Mouse (Mus musculus): ENCODE data around the gene Rnf130. TPM values are rescaled to one million over a fixed set of nuclear protein-coding genes. Genes with fewer than 3 reads are reported as not detected.
A peak's percentile ranks its signal among the peaks of the same experiment; 100 is the strongest.

The Rnf130 gene
- polyA plus RNA-seq, 1 experiment from 2014 or later, result 60.7 TPM

GRCm38 (mm10) chr11:50134136-50134859 is 109.2 kb downstream of the Rnf130 start:
- TF ChIP-seq CTCF (IDR thresholded peaks at IDR 0.05; ENCODE audit: low read depth), result no peak
- DNase-seq, result peak; percentile 54

GRCm38 (mm10) chr11:50138206-50138822 is 113.2 kb downstream of the Rnf130 start:
- H3K9ac ChIP-seq, result no peak overlapping the region
- no peaks in the 10 kb centered on the region for H3K9me3 ChIP-seq (ENCODE audit: low read depth, low read length)
- WGBS, result 46% methylated on average over 10 of the region's 10 CpGs
- H3K4me3 ChIP-seq (ENCODE audit: low read depth, low read length), result no peak overlapping the region
- no peak for TF ChIP-seq CTCF (IDR thresholded peaks at IDR 0.05; ENCODE audit: low read depth)
- H3K4me2 ChIP-seq, result no peak overlapping the region
- 0 out of 2 replicates have a peak, but pooled peaks cover 3% of the 10 kb centered on the region for H3K4me1 ChIP-seq (ENCODE audit: insufficient read depth)
- H3K36me3 ChIP-seq (ENCODE audit: insufficient read depth), result peaks cover 68% of the 10 kb centered on the region
- H3K27me3 ChIP-seq (ENCODE audit: insufficient read depth, low read length), result no peaks in the 10 kb centered on the region
- H3K27ac ChIP-seq (ENCODE audit: low read depth), result no peak overlapping the region
- DNase-seq (no peak), ATAC-seq (ENCODE audit: insufficient read depth) (no peak)

More at GRCm38 (mm10) chr11:50134136-50134859, 109.2 kb downstream of the Rnf130 start:
- peaks cover 9% of the 10 kb centered on the region for H3K4me1 ChIP-seq (ENCODE audit: insufficient read depth)
- no peaks in the 10 kb centered on the region for H3K27me3 ChIP-seq (ENCODE audit: insufficient read depth, low read length)
- 0 out of 2 replicates have a peak overlapping the region, but pooled peaks have one; percentile 1 for H3K4me2 ChIP-seq
- H3K36me3 ChIP-seq (ENCODE audit: insufficient read depth), result peaks cover 31% of the 10 kb centered on the region
- H3K9me3 ChIP-seq (ENCODE audit: low read depth, low read length), result no peaks in the 10 kb centered on the region
- no peak overlapping the region for H3K4me3 ChIP-seq (ENCODE audit: low read depth, low read length)
- ATAC-seq (ENCODE audit: insufficient read depth), result no peak
- H3K9ac ChIP-seq, result no peak overlapping the region
- peak overlapping the region; percentile 21; the same call in 1 of the 2 replicates for H3K27ac ChIP-seq (ENCODE audit: low read depth)
- 59% methylated on average over 10 of the region's 10 CpGs for WGBS

GRCm38 (mm10) chr11:50139571-50139970 is 114.4 kb downstream of the Rnf130 start:
- H3K9ac ChIP-seq, result no peak overlapping the region
- ATAC-seq (ENCODE audit: insufficient read depth), result no peak
- H3K27ac ChIP-seq (ENCODE audit: low read depth), result no peak overlapping the region
- H3K36me3 ChIP-seq (ENCODE audit: insufficient read depth), result peaks cover 77% of the 10 kb centered on the region
- H3K27me3 ChIP-seq (ENCODE audit: insufficient read depth, low read length), result no peaks in the 10 kb centered on the region
- 76% methylated on average over 7 of the region's 7 CpGs for WGBS
- DNase-seq, result no peak
- TF ChIP-seq CTCF (IDR thresholded peaks at IDR 0.05; ENCODE audit: low read depth), result no peak
- no peak overlapping the region for H3K4me2 ChIP-seq
- H3K9me3 ChIP-seq (ENCODE audit: low read depth, low read length), result no peaks in the 10 kb centered on the region
- H3K4me1 ChIP-seq (ENCODE audit: insufficient read depth), result no peaks in the 10 kb centered on the region
- H3K4me3 ChIP-seq (ENCODE audit: low read depth, low read length), result no peak overlapping the region

- H3K36me3 ChIP-seq (ENCODE audit: insufficient read depth), result peaks cover 87% of the 10 kb centered on the region
- no peak overlapping the region for H3K4me2 ChIP-seq
- ATAC-seq (ENCODE audit: insufficient read depth) (no peak), DNase-seq (no peak)
- H3K27ac ChIP-seq (ENCODE audit: low read depth), result no peak overlapping the region
- no peaks in the 10 kb centered on the region for H3K27me3 ChIP-seq (ENCODE audit: insufficient read depth, low read length)
- H3K9ac ChIP-seq, result no peak overlapping the region
- no peaks in the 10 kb centered on the region for H3K9me3 ChIP-seq (ENCODE audit: low read depth, low read length)
- 81% methylated on average over 3 of the region's 3 CpGs for WGBS
- no peak for TF ChIP-seq CTCF (IDR thresholded peaks at IDR 0.05; ENCODE audit: low read depth)
- no peak overlapping the region for H3K4me3 ChIP-seq (ENCODE audit: low read depth, low read length)
- H3K4me1 ChIP-seq (ENCODE audit: insufficient read depth), result no peaks in the 10 kb centered on the region
Observed at GRCm38 (mm10) chr11:50145529-50145928, 120.4 kb downstream of the Rnf130 start.

GRCm38 (mm10) chr11:50146121-50146520 is 121.0 kb downstream of the Rnf130 start:
- Histone ChIP-seq H3K27me3 (ENCODE audit: insufficient read depth, low read length) (no peaks in the 10 kb centered on the region), H3K9me3 (ENCODE audit: low read depth, low read length) (no peaks in the 10 kb centered on the region), H3K27ac (ENCODE audit: low read depth) (no peak overlapping the region), H3K4me2 (no peak overlapping the region), H3K4me3 (ENCODE audit: low read depth, low read length) (no peak overlapping the region), H3K36me3 (ENCODE audit: insufficient read depth) (peaks cover 88% of the 10 kb centered on the region), H3K4me1 (ENCODE audit: insufficient read depth) (no peaks in the 10 kb centered on the region), H3K9ac (no peak overlapping the region)
- WGBS, result 93% methylated on average over 13 of the region's 13 CpGs
- DNase-seq (no peak), ATAC-seq (ENCODE audit: insufficient read depth) (no peak)
- TF ChIP-seq CTCF (IDR thresholded peaks at IDR 0.05; ENCODE audit: low read depth), result no peak

GRCm38 (mm10) chr11:50147267-50147957 is 122.3 kb downstream of the Rnf130 start:
- no peak for TF ChIP-seq CTCF (IDR thresholded peaks at IDR 0.05; ENCODE audit: low read depth)
- H3K9ac ChIP-seq, result no peak overlapping the region
- H3K4me3 ChIP-seq (ENCODE audit: low read depth, low read length), result no peak overlapping the region
- ATAC-seq (ENCODE audit: insufficient read depth) (no peak), DNase-seq (no peak)
- 68% methylated on average over 9 of the region's 9 CpGs for WGBS
- H3K36me3 ChIP-seq (ENCODE audit: insufficient read depth), result peaks cover 88% of the 10 kb centered on the region
- no peaks in the 10 kb centered on the region for H3K4me1 ChIP-seq (ENCODE audit: insufficient read depth)
- no peaks in the 10 kb centered on the region for H3K27me3 ChIP-seq (ENCODE audit: insufficient read depth, low read length)
- H3K4me2 ChIP-seq, result no peak overlapping the region
- H3K9me3 ChIP-seq (ENCODE audit: low read depth, low read length), result no peaks in the 10 kb centered on the region
- H3K27ac ChIP-seq (ENCODE audit: low read depth), result no peak overlapping the region

- no peak for ATAC-seq (ENCODE audit: insufficient read depth)
- H3K4me2 ChIP-seq, result no peak overlapping the region
- DNase-seq, result no peak
- WGBS, result 90% methylated on average over 11 of the region's 11 CpGs
- H3K9me3 ChIP-seq (ENCODE audit: low read depth, low read length), result no peaks in the 10 kb centered on the region
- no peak overlapping the region for H3K9ac ChIP-seq
- H3K27me3 ChIP-seq (ENCODE audit: insufficient read depth, low read length), result no peaks in the 10 kb centered on the region
- H3K36me3 ChIP-seq (ENCODE audit: insufficient read depth), result peaks cover 88% of the 10 kb centered on the region
- H3K27ac ChIP-seq (ENCODE audit: low read depth), result no peak overlapping the region
- H3K4me3 ChIP-seq (ENCODE audit: low read depth, low read length), result no peak overlapping the region
- H3K4me1 ChIP-seq (ENCODE audit: insufficient read depth), result no peaks in the 10 kb centered on the region
- TF ChIP-seq CTCF (IDR thresholded peaks at IDR 0.05; ENCODE audit: low read depth), result no peak
Observed at GRCm38 (mm10) chr11:50147958-50148476, 122.9 kb downstream of the Rnf130 start.
